Mouse (Mus musculus): Measurements from ENCODE around the gene Slc12a7.
A peak's percentile ranks its signal among the peaks of the same experiment; 100 is the strongest.

Gene Slc12a7

DNA sequence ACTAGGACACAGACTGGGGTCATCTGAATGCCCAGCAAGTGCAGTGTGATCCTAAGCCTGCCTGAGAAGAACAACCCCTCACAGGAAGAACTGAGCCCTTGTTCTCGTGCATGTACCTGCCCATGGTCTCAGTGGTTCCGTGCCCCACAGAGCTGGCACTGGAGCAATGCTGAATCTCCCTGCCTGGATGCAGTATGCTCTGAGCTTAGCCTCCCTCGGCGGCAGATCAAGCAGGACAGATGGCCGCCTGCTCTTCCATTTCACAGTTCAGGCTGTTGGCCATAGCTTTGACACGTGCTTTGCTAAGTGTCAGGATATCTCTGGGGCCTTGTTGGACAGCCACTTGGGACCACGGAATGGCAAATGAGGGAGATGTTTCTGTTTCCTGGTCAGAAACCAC, 81.3 kb downstream of the Slc12a7 start:
- no peak for DNase-seq (ENCODE audit: low read depth, low spot score)

- no peak for DNase-seq (ENCODE audit: low read depth, low spot score)
These were observed 83.4 kb downstream of the Slc12a7 start for GRCm38 (mm10) chr13:73816338-73816737.

GRCm38 (mm10) chr13:73818921-73819320, 86.0 kb downstream of the Slc12a7 start:
- DNase-seq (ENCODE audit: low read depth, low spot score) = no peak

GRCm38 (mm10) chr13:73821251-73821650, 88.4 kb downstream of the Slc12a7 start:
- DNase-seq (ENCODE audit: low read depth, low spot score) = no peak

DNA sequence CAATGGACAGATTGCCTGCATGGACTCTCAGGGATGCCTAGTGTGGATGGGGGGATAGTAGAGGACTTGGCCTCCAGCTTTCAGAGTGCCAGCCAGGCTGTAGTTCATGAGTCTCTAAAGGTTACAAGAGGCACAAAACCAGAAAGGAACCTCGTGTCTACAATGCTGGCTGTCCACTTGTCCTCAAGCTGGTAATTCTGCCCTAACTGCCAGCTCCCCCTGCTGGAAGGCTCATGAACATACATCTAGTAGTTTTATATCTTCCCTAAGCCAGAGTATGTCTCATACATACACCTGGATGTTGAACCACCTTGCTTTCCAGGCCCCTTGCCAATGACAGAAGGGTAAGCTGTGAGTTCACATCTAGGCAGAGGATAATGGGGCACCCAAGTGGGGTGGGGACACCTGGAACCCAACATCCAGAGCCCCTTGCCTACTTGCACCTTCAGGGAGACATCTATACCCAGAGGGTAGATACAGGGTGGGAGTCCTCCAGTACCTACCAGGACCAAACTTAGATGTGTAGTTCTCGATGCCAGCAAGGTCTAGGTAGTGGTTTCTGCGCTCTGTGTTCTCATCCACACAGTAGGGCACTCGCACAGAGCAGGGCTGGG, 89.4 kb downstream of the Slc12a7 start:
- DNase-seq (ENCODE audit: low read depth, low spot score) = no peak

DNA sequence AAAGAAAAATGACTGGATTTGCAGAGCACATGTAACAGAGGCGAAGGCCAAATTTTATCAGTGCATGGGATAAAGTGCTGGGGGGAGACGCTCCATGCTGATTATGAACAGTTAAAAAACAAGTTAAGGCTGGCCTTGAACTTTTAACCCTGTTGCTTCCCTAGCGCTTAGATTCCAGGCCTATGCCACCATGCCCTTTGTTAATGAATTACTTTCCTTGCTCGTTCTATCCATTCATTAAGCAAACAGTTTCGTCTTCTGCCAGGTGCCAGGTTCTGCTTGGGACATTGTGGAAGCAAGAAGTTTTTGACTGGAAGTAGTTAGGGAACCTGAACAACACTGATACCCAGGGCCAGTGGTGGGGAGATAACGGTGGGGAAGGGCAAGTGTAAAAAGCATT, 90.8 kb downstream of the Slc12a7 start:
- no peak for DNase-seq (ENCODE audit: low read depth, low spot score)

- DNase-seq (ENCODE audit: low read depth, low spot score) = no peak
These were observed 94.3 kb downstream of the Slc12a7 start for GRCm38 (mm10) chr13:73827243-73827642.

DNA sequence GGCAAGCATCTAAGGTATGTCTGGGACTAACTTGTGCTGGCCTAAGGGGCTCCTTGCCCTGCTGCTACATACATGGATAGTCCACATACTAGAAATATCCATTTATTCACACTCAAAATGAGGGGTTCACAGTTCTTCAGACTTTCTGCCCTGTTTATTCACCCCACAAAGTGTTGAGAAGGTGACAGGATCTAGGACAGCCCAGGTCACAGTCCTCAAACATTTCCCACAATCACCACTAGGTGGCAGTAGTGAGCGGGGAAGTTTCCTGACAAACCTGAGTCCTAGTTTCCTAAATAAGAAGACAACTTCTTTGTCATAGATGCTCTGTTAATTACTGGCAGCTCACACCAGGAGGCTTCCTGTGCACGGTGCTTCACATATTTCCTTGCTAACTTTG, 98.6 kb downstream of the Slc12a7 start:
- no peak for DNase-seq (ENCODE audit: low read depth, low spot score)

DNA sequence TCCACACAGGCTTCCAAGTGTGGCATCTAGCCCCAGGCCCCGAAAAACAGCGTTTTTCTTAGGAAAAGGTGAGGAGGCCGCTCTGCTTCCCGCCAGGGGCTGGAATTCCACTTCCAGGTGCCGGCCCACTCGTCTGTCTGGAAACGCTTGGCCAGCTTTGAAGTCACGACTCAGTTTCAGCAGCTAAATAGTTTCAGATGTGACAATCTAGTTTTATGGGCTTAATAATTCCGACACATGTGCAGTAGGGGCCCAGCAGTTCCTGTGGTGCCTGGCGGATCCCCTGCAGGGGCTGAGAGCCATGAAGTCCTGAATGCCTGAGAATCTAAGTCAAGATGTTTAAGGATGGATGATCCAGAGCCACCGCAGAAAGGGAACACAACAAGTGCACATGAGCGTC, 100.9 kb downstream of the Slc12a7 start:
- DNase-seq (ENCODE audit: low read depth, low spot score) = no peak

- no peak for DNase-seq (ENCODE audit: low read depth, low spot score)
These were observed 102.9 kb downstream of the Slc12a7 start for GRCm38 (mm10) chr13:73835791-73836190.

- no peak for DNase-seq (ENCODE audit: low read depth, low spot score)
These were observed 103.6 kb downstream of the Slc12a7 start for GRCm38 (mm10) chr13:73836491-73836890.

DNA sequence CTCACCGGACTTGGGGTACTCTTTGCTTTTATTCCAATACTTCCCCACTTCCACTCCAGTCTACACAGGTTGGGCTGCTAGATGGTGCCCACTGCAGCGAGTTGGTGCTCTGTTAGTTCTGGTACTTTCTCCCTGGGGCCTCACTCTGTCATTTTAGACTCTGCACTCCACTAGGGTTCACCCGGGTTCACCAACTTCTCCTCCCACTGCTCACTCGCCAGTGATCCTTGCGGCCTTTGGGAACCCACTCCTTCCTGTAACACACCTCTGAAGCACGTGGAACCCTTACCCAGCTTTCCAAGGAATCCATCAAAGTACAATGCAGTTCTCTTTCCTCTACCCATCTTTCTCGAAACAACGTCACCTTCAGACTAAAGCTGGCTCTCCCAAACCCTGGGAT, 104.8 kb downstream of the Slc12a7 start:
- DNase-seq (ENCODE audit: low read depth, low spot score) = no peak

GRCm38 (mm10) chr13:73839137-73839548, 106.2 kb downstream of the Slc12a7 start:
- DNase-seq (ENCODE audit: low read depth, low spot score) = no peak

DNA sequence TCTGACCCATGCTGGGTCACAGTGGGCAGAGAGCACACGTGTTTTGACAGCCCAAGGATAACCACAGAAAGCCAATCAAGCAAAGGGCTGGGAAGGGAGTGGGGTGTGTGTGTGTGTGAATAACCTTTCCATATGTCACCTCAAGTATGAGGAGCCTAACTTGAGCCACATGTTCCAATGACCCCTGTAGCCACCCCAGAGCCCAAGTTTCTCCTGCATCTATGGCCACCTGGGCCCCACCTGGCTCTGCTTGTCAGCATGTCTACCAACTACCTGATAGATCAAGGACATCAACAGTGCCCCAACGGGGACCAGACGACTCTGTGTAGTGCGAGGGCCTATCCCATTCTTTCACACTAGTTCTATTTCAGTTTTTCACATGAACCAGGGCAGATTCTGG, 106.8 kb downstream of the Slc12a7 start:
- no peak for DNase-seq (ENCODE audit: low read depth, low spot score)

GRCm38 (mm10) chr13:73842696-73843095, 109.8 kb downstream of the Slc12a7 start:
- DNase-seq (ENCODE audit: low read depth, low spot score) = no peak

DNA sequence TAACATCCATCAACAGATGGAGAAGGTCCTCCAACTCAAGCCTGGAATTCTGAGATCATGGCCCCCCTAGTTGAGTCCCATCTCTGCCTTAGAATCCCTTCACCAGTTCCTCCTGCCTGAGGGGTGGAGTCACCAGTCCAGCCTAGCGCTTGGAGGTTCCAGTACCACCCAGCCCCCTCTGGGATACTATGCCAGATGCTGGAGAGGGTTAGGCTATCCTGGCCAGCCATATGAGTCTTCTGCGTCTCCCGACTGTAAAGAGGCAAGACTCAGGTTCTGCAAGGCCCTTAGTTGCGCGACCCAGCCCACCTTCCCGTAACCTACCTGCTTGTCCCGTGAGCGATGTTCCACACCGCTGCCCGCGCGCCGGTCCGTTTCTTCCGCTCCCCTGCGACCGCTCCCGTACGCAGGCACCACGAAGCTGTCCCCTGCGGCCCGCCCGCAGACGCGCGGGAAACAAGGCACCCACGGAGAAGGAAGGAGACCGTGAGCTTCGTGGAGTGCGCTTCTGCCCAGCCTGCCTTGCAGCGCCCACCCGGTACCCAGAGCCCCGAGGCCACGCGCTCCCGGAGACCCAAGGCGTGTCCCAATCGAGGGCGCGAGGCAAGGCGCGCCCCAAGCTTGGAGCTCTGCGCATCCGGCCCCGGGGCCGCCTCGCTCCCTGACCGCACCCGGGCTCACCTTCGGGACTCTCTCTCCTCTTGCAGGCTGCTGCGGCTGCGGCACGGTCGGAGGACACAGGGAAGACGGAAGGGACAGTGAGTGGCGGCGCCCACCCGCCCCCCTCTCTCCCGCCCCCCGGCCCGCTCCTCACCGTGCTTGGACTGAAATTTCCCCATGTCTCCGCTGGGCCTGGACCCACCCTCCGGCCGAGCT, 113.9 kb downstream of the Slc12a7 start:
- no peak for DNase-seq (ENCODE audit: low read depth, low spot score)

- DNase-seq (ENCODE audit: low read depth, low spot score) = peak; percentile 46
These were observed 114.6 kb downstream of the Slc12a7 start, which contains the start of gene Nkd2 for GRCm38 (mm10) chr13:73847465-73847836. Gene Nkd2, minus strand, starts transcription at chr13:73847631.
